ENCODE assay signal across 9 mouse cellular contexts in genomic region chr1:136683561-136684131, GRCm38 (mm10). TPM values are rescaled to one million over a fixed set of nuclear protein-coding genes. Genes with fewer than 3 reads are reported as not detected.
DNase-seq lines count a peak whose midpoint lies in the region; ATAC-seq lines count a peak whose summit lies in the region.
"Had no signal": no experiment of that assay in that cellular context is flagged by ENCODE, and none has a peak within 500 bp of the region (broad histone marks: within the 10 kb centered on the region; RNA-seq: fewer than 3 reads in every experiment).

No protein-coding gene starts in this region.

- H3K4me3 ChIP-seq in lung, embryonic 15.5 days: no peak overlapping the region
- H3K4me3 ChIP-seq: forebrain, embryonic 10.5 days had no signal

- 40% methylated on average over 10 of the region's 10 CpGs for WGBS in lung, embryonic 15.5 days

- H3K27ac ChIP-seq in lung, embryonic 15.5 days: peak overlapping the region; percentile 55
- H3K27ac ChIP-seq: forebrain, embryonic 10.5 days had no signal

- intact Hi-C loops in gastrocnemius, postnatal 14 days (cut with DNase I; ENCODE audit: low total_unique reads): no loop called here

- DNase-seq in frontal cortex, postnatal 36 days (ENCODE audit: low spot score in 2 of 2): no peak
- peak; percentile 89 for DNase-seq in 3T3-L1 (ENCODE audit: low read depth, low spot score)
- DNase-seq in gastrocnemius, postnatal 14 days: peak; percentile 56
- no peak for DNase-seq in cerebellum, postnatal 10 days
- DNase-seq in right cerebral cortex, postnatal 4 days: no peak

- H3K9ac ChIP-seq in lung, embryonic 15.5 days: no peak overlapping the region

- no peaks in the 10 kb centered on the region for H3K9me3 ChIP-seq in lung, embryonic 15.5 days
- H3K9me3 ChIP-seq: forebrain, embryonic 10.5 days had no signal

- peak; percentile 43 for ATAC-seq in frontal cortex, adult (ENCODE audit: low TSS enrichment)
- ATAC-seq in lung, embryonic 15.5 days (ENCODE audit: borderline replicate concordance, extremely low read depth, low FRiP score, low TSS enrichment): peak; percentile 37; the same call in 1 of the 2 replicates
- no peak for ATAC-seq in activated CD4-positive, CD25-positive, alpha-beta regulatory T cell, adult 4 months

- H3K4me2 ChIP-seq in lung, embryonic 15.5 days: no peak overlapping the region

- H3K27me3 ChIP-seq in lung, embryonic 15.5 days: no peaks in the 10 kb centered on the region

- no peaks in the 10 kb centered on the region for H3K36me3 ChIP-seq in lung, embryonic 15.5 days
- H3K36me3 ChIP-seq: forebrain, embryonic 10.5 days had no signal

- peaks cover 19% of the 10 kb centered on the region for H3K4me1 ChIP-seq in lung, embryonic 15.5 days

RNA-seq across cellular contexts. Expression of gene Zfp281, which starts 58.9 kb away (rescaled TPM):
- 1 to 10 TPM; 7.7 to 7.9 TPM for total RNA-seq in gastrocnemius, postnatal 14 days (2021)
- 20.6 and 22.3 TPM in 2 replicates for polyA plus RNA-seq in lung, embryonic 15.5 days (2015; fragmentation: Nextera tagmentation; extraction: Ambion mirVana)
- polyA plus RNA-seq in activated CD4-positive, CD25-positive, alpha-beta regulatory T cell, adult 4 months (2017; shearing (Covaris generic)): 10 to 100 TPM; 19.3 to 22.6 TPM

Comparison
In these comparisons a context has a peak if more than half of its experiments do, and no peak if none do; other contexts are left out.
1. DNase-seq: peak in 3T3-L1 (single experiment) and gastrocnemius, postnatal 14 days (single experiment); none in frontal cortex, postnatal 36 days (0 of 2), cerebellum, postnatal 10 days (0 of 2) and right cerebral cortex, postnatal 4 days (single experiment).